Mouse (Mus musculus) liver, embryonic 11.5 days (tissue): ENCODE measurements around the gene Axin2. TPM values are rescaled to one million over a fixed set of nuclear protein-coding genes. Genes with fewer than 3 reads are reported as not detected.

Source experiments
- ATAC-seq: fragments of 200-750 bp; cut with Nextera tagmentation; replicated peaks from 2 replicates; pipeline ENCODE4 v1.8.0; 2017; ENCODE audit warnings: moderate number of reproducible peaks, mild to moderate bottlenecking, moderate TSS enrichment, moderate library complexity; ENCODE audit not compliant: low FRiP score
- DNase-seq: peaks from one replicate; pipeline ENCODE4 v3.0.0-alpha.2; 2017; ENCODE audit warnings: low spot score
- H3K27ac ChIP-seq: fragments of 300-500 bp; sonication (generic); 2 replicates; pipeline ENCODE4 v1.5.1; 2014; ENCODE audit warnings: mild to moderate bottlenecking, low read depth, low read length, control low read depth
- H3K27me3 ChIP-seq: fragments of 300-500 bp; sonication (generic); replicated peaks from 2 replicates; pipeline ENCODE4 v1.6.1; 2014; ENCODE audit warnings: low read length, mixed read lengths; ENCODE audit not compliant: control insufficient read depth, insufficient read depth
- H3K36me3 ChIP-seq: fragments of 300-500 bp; sonication (generic); 2 replicates; pipeline ENCODE4 v1.6.1; 2014; ENCODE audit warnings: mild to moderate bottlenecking, low read length, moderate library complexity, mixed read lengths; ENCODE audit not compliant: control insufficient read depth, insufficient read depth
- H3K4me1 ChIP-seq: fragments of 300-500 bp; sonication (generic); replicated peaks from 2 replicates; pipeline ENCODE4 v1.6.1; 2014; ENCODE audit warnings: low read length, mixed read lengths; ENCODE audit not compliant: control insufficient read depth, insufficient read depth
- H3K4me2 ChIP-seq: fragments of 300-500 bp; sonication (generic); 2 replicates; pipeline ENCODE4 v1.6.1; 2014; ENCODE audit warnings: mild to moderate bottlenecking, control low read depth, moderate library complexity
- H3K4me3 ChIP-seq: fragments of 300-500 bp; sonication (generic); 2 replicates; pipeline ENCODE4 v1.5.1; 2014; ENCODE audit warnings: low read depth, low read length, control low read depth
- H3K9ac ChIP-seq: fragments of 300-500 bp; sonication (generic); 2 replicates; pipeline ENCODE4 v1.6.1; 2014; ENCODE audit warnings: low read depth, low read length, control low read depth
- H3K9me3 ChIP-seq: fragments of 300-500 bp; sonication (generic); 2 replicates; pipeline ENCODE4 v1.6.1; 2016; ENCODE audit warnings: low read length, inconsistent platforms, mixed read lengths; ENCODE audit not compliant: control insufficient read depth
- WGBS: fragments of 180-500 bp; shearing (Covaris S2); extraction: QIAGEN DNeasy Blood & Tissue Kit; methylation state at CpG from one replicate; pipeline ENCODE4 v1.1.7; 2014; 5-methylcytosine and 5-hydroxymethylcytosine counted together
- polyA plus RNA-seq: library from polyadenylated mRNA; unstranded; fragments of >200 nt; fragmentation: Nextera tagmentation; extraction: Ambion mirVana; gene quantifications from 2 replicates; pipeline ENCODE4 v1.2.1, GENCODE M21; 2014

Gene Axin2
- polyA plus RNA-seq, 1 experiment from 2014 or later: 2.3 TPM

- no peak for ATAC-seq
- WGBS: 31% methylated on average over 11 of the region's 11 CpGs
- no peaks in the 10 kb centered on the region for H3K4me1 ChIP-seq
- no peak overlapping the region for H3K4me3 ChIP-seq
- no peak overlapping the region for H3K9ac ChIP-seq
- H3K4me2 ChIP-seq: no peak overlapping the region
- H3K9me3 ChIP-seq: no peaks in the 10 kb centered on the region
- no peaks in the 10 kb centered on the region for H3K36me3 ChIP-seq
- no peak for DNase-seq
- H3K27ac ChIP-seq: no peak overlapping the region
- H3K27me3 ChIP-seq: peaks cover 24% of the 10 kb centered on the region
These were observed 31.0 kb upstream of the Axin2 start for GRCm38 (mm10) chr11:108889121-108889520.

DNA sequence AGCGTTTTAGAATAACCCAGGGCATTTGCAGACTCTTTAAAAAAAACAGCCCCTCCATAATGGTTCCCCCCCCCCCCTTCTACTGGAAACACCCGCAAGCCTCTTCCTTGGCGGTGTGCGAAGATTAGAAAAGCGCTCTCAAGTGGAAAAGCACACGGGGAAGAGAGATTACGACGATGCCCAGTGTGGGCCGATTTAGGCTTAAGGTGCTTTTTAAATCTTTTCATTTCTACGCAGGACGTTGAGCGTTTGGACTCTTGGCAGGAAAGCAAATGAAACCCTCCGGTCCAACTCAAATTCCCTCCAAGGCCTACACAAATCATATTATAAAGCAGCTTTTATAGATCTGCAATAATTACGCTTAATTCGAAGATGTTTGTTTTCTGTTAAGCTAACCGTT, 29.6 kb upstream of the Axin2 start:
- Histone ChIP-seq H3K9me3 (no peaks in the 10 kb centered on the region), H3K9ac (no peak overlapping the region), H3K4me1 (no peaks in the 10 kb centered on the region), H3K36me3 (no peaks in the 10 kb centered on the region), H3K27ac (no peak overlapping the region), H3K4me2 (peak overlapping the region; percentile 54), H3K4me3 (no peak overlapping the region), H3K27me3 (peaks cover 26% of the 10 kb centered on the region)
- WGBS: 31% methylated on average over 16 of the region's 16 CpGs
- ATAC-seq (no peak), DNase-seq (no peak)

DNA sequence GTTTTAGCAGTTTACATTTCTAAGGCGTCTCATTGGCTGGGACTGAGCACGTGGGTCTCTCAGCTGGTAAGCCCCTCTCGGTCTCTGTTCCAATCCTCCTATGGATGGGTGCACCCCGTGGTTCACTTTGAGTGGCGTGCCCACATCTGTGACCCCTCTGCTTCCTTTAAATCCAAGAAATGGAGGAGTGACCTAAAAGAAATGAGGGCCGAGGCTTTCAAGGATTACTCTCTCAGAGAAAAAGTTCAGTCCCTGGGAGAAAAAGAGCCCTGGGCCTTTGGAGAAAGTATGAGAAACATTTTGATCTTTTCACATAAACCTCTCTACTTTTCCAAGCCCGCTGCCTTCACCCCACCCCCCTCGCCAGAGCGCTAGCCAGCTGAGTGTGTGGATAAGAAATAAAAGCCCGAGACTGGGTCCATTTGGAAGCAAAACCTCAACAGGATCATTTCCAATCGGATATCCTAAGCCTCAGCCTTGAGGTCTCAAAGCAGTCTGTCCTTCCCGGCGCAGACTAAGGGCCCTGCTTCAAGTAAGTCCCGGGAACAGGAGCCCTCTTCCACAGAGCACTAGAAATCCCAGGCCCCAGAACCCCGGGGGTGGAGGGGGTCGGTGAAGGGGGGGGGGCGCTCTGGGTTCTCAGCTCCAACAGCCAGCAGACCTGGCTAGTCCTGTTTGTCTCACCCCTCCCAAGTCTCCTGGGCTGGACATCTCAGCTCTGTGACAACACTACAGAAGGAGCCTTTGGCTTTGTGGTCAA, 28.9 kb upstream of the Axin2 start:
- Histone ChIP-seq H3K36me3 (no peaks in the 10 kb centered on the region), H3K27me3 (peaks cover 26% of the 10 kb centered on the region), H3K9ac (no peak overlapping the region), H3K4me3 (peak overlapping the region; percentile 23), H3K27ac (no peak overlapping the region), H3K4me1 (no peaks in the 10 kb centered on the region), H3K9me3 (no peaks in the 10 kb centered on the region), H3K4me2 (peak overlapping the region; percentile 54)
- peak; percentile 37 for DNase-seq
- WGBS: 3% methylated on average over 16 of the region's 17 CpGs
- ATAC-seq: no peak

DNA sequence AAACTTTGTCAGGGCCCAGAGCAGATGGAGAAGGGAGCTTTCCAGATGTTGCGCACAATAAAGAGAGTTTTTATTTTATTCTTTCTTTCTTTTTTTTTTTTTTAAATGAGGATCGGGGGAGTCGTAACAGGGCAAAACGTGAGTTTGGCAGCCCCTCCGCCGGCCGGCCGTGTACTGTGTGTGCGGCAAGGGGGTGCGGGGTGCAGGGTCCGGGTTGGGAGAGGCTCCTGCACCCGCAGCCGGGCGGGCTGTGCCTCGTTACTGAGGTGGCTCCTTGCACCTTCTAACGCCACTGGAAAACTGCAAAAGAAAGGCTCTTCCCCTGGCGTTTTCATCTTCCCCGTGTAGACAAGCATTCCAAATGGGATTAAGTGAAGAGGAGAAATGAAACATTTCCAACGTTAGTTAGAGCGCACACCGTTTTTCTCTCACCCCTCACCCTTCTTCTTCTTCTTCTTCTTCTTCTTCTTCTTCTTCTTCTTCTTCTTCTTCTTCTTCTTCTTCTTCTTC, 28.2 kb upstream of the Axin2 start:
- DNase-seq (no peak), ATAC-seq (no peak)
- H3K4me2 ChIP-seq: peak overlapping the region; percentile 54
- H3K9ac ChIP-seq: no peak overlapping the region
- H3K9me3 ChIP-seq: no peaks in the 10 kb centered on the region
- no peaks in the 10 kb centered on the region for H3K4me1 ChIP-seq
- peak overlapping the region; percentile 23 for H3K4me3 ChIP-seq
- H3K27me3 ChIP-seq: peaks cover 26% of the 10 kb centered on the region
- H3K27ac ChIP-seq: no peak overlapping the region
- 7% methylated on average over 21 of the region's 21 CpGs for WGBS
- no peaks in the 10 kb centered on the region for H3K36me3 ChIP-seq

GRCm38 (mm10) chr11:108892406-108892805, 27.7 kb upstream of the Axin2 start:
- no peak overlapping the region for H3K9ac ChIP-seq
- no peak overlapping the region for H3K4me2 ChIP-seq
- H3K9me3 ChIP-seq: no peaks in the 10 kb centered on the region
- ATAC-seq: no peak
- no peak overlapping the region for H3K4me3 ChIP-seq
- no peak for DNase-seq
- H3K27me3 ChIP-seq: peaks cover 26% of the 10 kb centered on the region
- H3K36me3 ChIP-seq: no peaks in the 10 kb centered on the region
- no peaks in the 10 kb centered on the region for H3K4me1 ChIP-seq
- no peak overlapping the region for H3K27ac ChIP-seq
- 17% methylated on average over 6 of the region's 7 CpGs for WGBS

GRCm38 (mm10) chr11:108893232-108893790, 26.8 kb upstream of the Axin2 start:
- H3K4me3 ChIP-seq: no peak overlapping the region
- 41% methylated on average over 12 of the region's 12 CpGs for WGBS
- no peak for DNase-seq
- no peak overlapping the region for H3K4me2 ChIP-seq
- no peak overlapping the region for H3K9ac ChIP-seq
- H3K36me3 ChIP-seq: no peaks in the 10 kb centered on the region
- H3K4me1 ChIP-seq: no peaks in the 10 kb centered on the region
- peaks cover 30% of the 10 kb centered on the region for H3K27me3 ChIP-seq
- H3K9me3 ChIP-seq: no peaks in the 10 kb centered on the region
- no peak overlapping the region for H3K27ac ChIP-seq
- no peak for ATAC-seq

GRCm38 (mm10) chr11:108893855-108894510, 26.2 kb upstream of the Axin2 start:
- no peaks in the 10 kb centered on the region for H3K9me3 ChIP-seq
- H3K4me2 ChIP-seq: no peak overlapping the region
- no peak overlapping the region for H3K27ac ChIP-seq
- H3K9ac ChIP-seq: no peak overlapping the region
- 52% methylated on average over 10 of the region's 10 CpGs for WGBS
- peaks cover 27% of the 10 kb centered on the region for H3K27me3 ChIP-seq
- H3K4me3 ChIP-seq: no peak overlapping the region
- H3K36me3 ChIP-seq: no peaks in the 10 kb centered on the region
- H3K4me1 ChIP-seq: no peaks in the 10 kb centered on the region
- ATAC-seq (no peak), DNase-seq (no peak)

DNA sequence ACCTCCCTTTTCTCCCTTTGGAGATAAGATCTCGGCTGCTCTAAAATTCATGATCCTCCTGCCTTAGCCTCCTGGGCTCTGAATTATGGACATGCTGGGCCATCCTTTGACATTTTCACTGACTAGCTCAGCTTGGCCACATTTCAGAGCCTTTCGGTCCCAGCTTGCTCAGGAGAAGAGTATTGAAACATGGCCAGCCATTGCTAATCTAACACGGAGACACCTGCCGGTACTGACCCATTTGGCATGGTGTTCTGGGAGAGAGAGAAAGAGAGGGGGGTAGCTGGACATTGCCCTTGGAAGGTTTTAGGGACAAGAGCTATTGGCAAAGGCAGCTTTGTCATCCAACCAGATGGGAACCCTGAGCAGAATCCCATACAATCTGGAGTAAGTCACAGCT, 23.1 kb upstream of the Axin2 start:
- Histone ChIP-seq H3K9me3 (no peaks in the 10 kb centered on the region), H3K27ac (no peak overlapping the region), H3K27me3 (peaks cover 22% of the 10 kb centered on the region), H3K4me3 (no peak overlapping the region), H3K4me1 (no peaks in the 10 kb centered on the region), H3K4me2 (no peak overlapping the region), H3K9ac (no peak overlapping the region), H3K36me3 (no peaks in the 10 kb centered on the region)
- WGBS: 75% methylated on average over 4 of the region's 4 CpGs
- DNase-seq: no peak
- ATAC-seq: no peak
